Mouse (Mus musculus) left cerebral cortex, postnatal 14 days (tissue): ENCODE measurements around the gene Fcf1. TPM values are rescaled to one million over a fixed set of nuclear protein-coding genes. Genes with fewer than 3 reads are reported as not detected.

Experiments
- DNase-seq, 2 experiments: peaks; one replicate each; pipeline ENCODE4 v3.0.0; 2021 to 2022; ENCODE audit warnings: low spot score in 2 of 2, mixed read lengths in 1 of 2
- intact Hi-C: fragments of 180-260 bp; cut with DNase I; formaldehyde crosslinking; loops from one replicate; pipeline ENCODE4 v1.15.1; 2025
- long read RNA-seq, 2 experiments: library from polyadenylated mRNA; stranded (forward); transcript quantifications; one replicate each; pipeline ENCODE4 v2.0.0; 2021
- total RNA-seq, 2 experiments: library from RNA; stranded (reverse); gene quantifications; 2 replicates each; pipeline ENCODE4 v1.2.3; 2021

The Fcf1 gene
- 10 to 100 TPM; 24.0 to 25.1 TPM for total RNA-seq
- long read RNA-seq, experiment 1, transcript Fcf1-201 (8 exons, 749 nt): major isoform, 6 of 24 reads
- long read RNA-seq, experiment 1, partial matches to known transcripts: 15 of 24 reads
- long read RNA-seq, experiment 1, other reads (novel, unspliced or antisense): 2 of 24 reads
- long read RNA-seq, experiment 2, transcript Fcf1-201 (8 exons, 749 nt): major isoform, 14 of 27 reads
- long read RNA-seq, experiment 2, partial matches to known transcripts: 9 of 27 reads
- long read RNA-seq, experiment 2, other reads (novel, unspliced or antisense): 3 of 27 reads

DNA sequence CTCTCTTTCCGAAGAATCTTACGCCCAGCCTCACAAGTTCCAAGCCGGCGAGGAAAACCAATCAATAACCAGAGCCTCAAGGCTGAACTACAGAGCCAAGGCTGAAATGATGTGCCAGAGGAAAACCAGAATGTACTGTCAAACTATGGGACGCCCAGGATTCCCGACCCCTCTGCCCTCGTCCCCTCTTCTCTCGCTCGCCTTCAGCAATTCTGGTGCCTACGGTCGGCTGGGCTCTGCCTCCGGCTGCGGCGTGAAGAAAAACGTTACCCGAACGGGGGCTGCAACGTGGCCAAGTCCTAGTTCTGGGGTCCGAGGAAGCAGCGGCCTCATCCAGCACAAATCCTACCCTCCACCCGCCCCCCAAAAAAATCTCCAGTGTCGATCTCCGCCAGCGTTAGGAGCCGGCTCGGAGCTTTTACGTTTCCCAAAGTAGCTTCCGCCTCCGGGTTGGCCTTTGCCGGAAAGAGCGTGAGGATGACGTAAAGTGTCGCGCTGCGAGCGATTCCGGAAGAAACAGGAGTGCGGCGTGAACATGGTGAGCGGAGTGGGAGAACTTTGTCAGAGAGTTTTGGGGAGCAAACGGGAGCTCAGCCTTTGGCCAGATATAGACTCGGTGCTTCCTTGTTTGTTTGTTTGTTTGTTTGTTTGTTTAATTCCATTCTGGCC lies at the start of gene Fcf1, which contains the start of gene Arel1:
Gene Fcf1, plus strand, starts transcription at position 470 of the 669 bp plus-strand sequence.
Gene Arel1, minus strand, starts transcription at position 473 of the 669 bp plus-strand sequence.
- peak; percentile 94 for DNase-seq
- intact Hi-C loops: loop anchor here (5.0 to 10.0 kb wide), 3 partner anchors 98 to 334 kb away; no protein-coding TSS in a partner anchor

DNA sequence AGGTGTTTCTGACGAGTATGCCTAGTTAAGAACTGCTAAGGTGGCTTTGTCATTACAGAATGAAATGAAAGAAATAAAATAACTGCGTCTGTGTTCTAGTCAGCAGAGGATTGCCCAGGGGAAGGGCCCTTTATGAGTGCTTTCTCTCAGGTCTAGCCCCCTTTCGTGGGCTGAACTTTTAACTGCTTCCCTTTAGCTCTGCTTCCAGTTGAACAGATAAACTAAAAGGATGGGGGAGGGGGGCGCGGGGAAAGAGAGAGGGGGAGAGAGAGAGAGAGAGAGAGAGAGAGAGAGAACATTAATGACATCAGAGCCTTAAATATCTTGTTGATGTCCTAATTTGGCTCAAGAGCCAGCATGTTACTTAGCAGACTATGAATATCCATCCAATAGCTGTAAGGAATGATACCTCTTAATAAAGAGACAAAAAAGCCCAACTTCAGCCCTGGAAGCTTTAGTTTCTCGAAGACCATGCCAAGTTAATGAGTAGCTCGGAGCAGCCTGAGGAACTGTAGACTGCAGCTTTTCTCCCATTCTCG lies 48.7 kb upstream of the Fcf1 start:
- no peak for DNase-seq
- intact Hi-C loops: no loop called here

GRCm38 (mm10) chr12:84924324-84924723 lies 46.4 kb upstream of the Fcf1 start:
- intact Hi-C loops: no loop called here
- DNase-seq: peak in 1 of 2 experiments; percentile 28

GRCm38 (mm10) chr12:84926542-84926941 lies 44.2 kb upstream of the Fcf1 start:
- intact Hi-C loops: no loop called here
- DNase-seq: no peak

DNA sequence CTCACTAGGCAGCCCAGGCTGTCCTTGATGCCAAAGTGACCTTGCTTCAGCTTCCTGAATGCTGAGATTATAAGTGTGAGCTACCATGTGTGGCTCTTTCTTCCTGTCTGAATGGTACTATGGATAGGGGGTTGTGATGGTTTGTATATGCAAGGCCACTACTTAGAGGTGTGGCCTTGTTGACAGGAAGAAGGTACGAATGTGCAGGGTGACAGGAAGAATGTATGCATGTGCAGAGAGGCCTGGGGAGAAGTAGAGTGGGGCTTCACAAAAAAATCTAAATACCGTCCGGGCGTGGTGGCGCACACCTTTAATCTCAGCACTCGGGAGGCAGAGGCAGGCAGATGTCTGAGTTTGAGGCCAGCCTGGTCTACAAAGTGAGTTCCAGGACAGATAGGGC lies 38.5 kb upstream of the Fcf1 start:
- intact Hi-C loops: no loop called here
- no peak for DNase-seq

DNA sequence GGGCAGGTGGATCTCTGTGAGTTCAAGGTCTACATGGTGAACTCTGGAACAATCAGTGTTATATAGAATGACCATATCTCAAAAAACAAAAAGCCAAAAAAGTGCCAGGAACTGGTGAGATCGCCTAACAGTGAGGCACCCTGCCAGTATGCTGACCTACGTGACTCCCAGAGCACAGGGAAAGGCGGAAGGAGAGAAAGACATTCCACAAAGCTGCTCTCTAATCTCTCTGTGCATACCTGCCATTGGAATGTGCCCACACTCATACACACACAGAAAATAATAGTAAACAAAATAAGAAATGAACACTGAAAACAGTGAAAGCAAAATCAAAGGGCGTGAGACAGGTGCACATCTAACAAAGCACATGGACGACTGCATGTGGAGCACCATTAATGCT lies 35.4 kb upstream of the Fcf1 start:
- intact Hi-C loops: no loop called here
- no peak for DNase-seq

DNA sequence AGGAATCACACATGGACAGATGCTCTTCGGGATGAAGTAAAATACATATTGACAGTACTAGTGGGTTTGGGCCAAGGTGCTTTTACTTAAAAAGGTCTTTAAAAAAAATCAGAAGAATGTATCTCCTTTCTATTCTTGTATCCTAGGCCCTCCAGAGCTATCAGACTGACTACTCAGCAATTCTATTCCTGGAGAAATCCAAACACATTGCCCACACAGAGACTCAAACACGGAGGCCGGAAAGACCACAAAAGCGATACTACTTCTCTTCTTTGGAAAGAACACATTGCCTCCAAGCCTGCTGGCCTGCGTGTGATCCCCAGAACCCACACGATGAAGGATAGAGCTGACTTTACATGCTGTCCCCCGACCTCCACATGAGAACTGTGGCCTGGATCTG lies 31.6 kb upstream of the Fcf1 start:
- intact Hi-C loops: no loop called here
- DNase-seq: peak; percentile 17 to 31

DNA sequence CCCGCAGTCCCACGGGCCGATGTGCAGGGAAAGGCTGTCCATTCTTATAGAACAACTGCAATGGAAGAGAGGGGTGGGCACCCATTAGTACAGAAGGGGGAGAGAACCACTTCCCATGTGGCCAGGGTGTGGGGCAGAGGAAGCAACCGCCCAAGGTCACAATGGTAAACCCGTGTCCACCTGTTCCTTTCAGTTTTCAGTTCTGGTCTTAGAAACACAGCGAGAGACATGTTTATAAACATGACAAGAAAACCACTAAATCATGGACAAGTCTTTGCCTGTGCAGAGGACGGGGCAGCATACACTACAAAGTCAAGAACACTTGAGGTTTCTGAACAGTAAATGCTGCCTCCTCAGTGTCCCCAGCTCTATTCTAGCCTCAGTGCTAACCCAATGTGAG lies 30.4 kb upstream of the Fcf1 start:
- intact Hi-C loops: no loop called here
- no peak for DNase-seq

DNA sequence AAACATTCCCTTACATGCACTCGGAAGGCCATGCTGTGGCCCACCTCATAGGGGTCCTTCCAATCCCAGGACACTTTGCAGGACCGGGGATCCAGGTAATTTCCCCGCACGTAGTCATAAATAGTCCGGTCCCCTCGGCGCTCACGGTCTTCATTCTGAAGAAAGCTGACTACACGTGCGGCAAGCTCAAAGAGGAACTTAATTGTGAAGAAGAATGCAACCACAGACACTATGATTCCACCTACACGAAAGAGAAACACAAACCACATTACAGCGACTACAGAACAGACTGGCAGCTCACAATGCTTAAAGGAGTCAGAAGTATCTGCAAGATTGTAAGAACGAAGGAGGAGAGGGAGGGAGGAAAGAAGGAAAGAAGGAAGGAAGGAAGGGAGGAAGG lies 29.0 kb upstream of the Fcf1 start:
- intact Hi-C loops: no loop called here

GRCm38 (mm10) chr12:84943006-84943952 lies 27.4 kb upstream of the Fcf1 start:
- intact Hi-C loops: no loop called here

More for the DNA sequence above, 29.0 kb upstream of the Fcf1 start:
- no peak for DNase-seq

GRCm38 (mm10) chr12:84944150-84944812 lies 26.4 kb upstream of the Fcf1 start:
- intact Hi-C loops: no loop called here
- no peak for DNase-seq

More at GRCm38 (mm10) chr12:84943006-84943952, 27.4 kb upstream of the Fcf1 start:
- no peak for DNase-seq

DNA sequence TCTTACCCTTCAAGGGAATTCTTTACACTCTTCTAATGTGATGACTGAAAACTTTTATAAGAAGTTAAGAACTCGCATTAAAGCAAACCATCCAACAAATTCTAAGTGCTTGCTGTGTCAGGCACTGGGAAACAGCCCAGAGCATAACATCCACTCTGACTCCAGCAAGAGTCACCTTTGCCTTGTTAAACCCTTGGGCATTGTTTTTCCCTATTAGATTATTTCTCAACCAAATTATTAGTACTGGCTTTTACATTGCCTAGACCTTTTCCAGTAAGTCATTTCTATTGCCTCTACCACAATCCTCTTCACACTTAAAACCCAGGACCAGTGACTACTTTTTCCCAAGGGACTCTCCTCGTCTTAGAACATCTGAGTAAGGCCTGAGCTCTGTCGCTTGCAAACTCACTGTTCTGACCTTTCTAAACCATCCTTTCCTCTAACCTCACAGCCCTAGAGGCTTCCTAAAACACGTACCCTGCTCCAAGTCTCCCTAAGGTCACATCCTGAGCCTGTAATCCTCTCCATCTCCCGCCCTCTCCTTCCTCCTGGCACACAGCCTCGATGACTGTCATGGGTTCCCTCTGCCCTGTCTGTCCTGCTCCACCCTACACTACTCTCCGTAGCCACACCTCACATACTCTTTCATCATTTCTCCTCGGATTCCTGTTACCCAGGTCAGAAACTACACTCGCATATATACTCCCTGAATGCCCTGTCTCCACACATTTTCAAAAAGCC lies 25.7 kb upstream of the Fcf1 start:
- intact Hi-C loops: no loop called here

DNA sequence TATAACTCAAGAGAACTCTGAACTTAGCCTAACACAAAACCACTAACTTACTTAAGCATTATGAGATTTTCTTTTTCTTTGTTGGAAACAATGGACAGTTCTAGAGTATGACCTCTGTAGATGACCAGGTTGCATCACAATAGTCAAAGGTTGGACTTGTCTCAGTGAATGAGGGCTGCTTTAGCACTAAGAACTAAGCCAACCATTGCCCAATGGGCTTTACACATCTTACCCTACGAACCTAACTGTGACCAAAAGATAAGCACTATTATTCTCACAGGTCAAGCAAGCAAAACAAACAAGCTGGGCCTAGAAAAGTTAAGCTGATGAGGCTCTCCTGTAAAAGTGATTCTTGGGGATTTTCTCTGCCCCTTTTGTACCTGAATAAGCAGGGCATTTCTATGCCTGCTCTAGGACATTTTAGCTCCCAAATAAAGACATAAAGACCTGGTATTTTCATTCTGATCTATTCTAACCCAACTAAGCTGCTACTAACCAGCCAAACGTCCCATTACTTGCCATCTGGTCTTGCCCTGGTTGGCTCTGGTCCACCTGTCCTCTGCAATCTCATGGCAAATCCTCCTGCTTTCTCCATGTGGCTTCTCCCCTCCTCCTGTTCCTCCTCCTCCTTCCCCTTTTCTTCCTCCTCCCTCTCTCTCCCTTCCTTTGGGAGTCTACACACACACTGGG lies 22.7 kb upstream of the Fcf1 start:
- intact Hi-C loops: no loop called here
- no peak for DNase-seq

More for the DNA sequence above, 25.7 kb upstream of the Fcf1 start:
- DNase-seq: no peak

GRCm38 (mm10) chr12:84948584-84949285 lies 22.0 kb upstream of the Fcf1 start:
- intact Hi-C loops: no loop called here
- DNase-seq: no peak

- DNase-seq: no peak
- intact Hi-C loops: no loop called here
Observed at GRCm38 (mm10) chr12:84950763-84951162, 19.9 kb upstream of the Fcf1 start.

DNA sequence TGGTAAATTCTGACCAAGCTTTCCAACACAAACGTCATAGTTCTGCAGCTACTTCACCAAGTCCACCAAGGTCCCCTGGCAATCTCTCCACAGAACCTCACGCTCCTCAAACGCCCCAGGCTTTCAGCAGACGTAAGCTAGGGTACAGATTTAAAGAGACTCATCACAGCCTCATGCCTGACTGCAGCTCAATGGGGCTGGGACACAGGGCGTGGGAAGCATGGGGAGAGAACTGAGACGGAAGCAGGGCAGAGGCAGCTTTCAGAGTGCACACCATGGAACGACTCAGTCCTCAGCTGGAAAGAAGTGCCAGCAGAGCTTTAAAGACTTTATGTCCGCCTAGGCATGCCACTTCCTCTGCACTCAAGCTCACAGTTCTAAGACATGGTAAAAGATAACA lies 19.2 kb upstream of the Fcf1 start:
- intact Hi-C loops: no loop called here

DNA sequence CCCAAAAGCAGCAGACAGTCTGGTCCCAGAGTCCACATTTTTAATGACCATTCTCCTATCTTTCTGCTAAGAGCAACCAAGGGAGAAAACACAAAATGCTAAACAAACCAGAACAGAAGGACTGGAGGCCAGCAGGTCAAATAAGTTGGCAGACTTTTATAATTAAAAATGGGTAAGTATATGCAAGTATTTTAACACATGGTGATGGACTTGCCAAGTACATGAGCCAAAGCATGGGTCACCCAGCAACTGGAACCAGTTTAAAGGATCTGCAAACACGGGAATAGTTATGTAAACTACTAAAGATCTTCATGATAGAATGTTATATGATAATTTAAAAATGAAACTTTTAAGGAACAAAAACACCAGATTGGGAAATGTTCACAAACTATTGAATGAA lies 18.3 kb upstream of the Fcf1 start:
- intact Hi-C loops: no loop called here

More for the DNA sequence above, 19.2 kb upstream of the Fcf1 start:
- no peak for DNase-seq

More for the DNA sequence above, 18.3 kb upstream of the Fcf1 start:
- no peak for DNase-seq
